Comparison of ENCODE assay signal across 13 mouse cellular contexts in genomic region chr16:5029847-5030246, GRCm38 (mm10). TPM values are rescaled to one million over a fixed set of nuclear protein-coding genes. Genes with fewer than 3 reads are reported as not detected.
DNase-seq lines count a peak whose midpoint lies in the region; ATAC-seq and TF ChIP-seq lines count a peak whose summit lies in the region.
"Had no signal": no experiment of that assay in that cellular context is flagged by ENCODE, and none has a peak within 500 bp of the region (broad histone marks: within the 10 kb centered on the region; RNA-seq: fewer than 3 reads in every experiment).

No protein-coding gene starts in this region.

- H3K9me3 ChIP-seq in midbrain, embryonic 14.5 days (ENCODE audit: control insufficient read depth, low read length): no peaks in the 10 kb centered on the region
- no peaks in the 10 kb centered on the region for H3K9me3 ChIP-seq in midbrain, postnatal 0 days (ENCODE audit: low read length)
- H3K9me3 ChIP-seq in limb, embryonic 10.5 days (replicated peaks): no peaks in the 10 kb centered on the region
- H3K9me3 ChIP-seq: embryonic facial prominence, embryonic 13.5 days; limb, embryonic 12.5 days; midbrain, embryonic 15.5 days had no signal

- peak; percentile 21 for DNase-seq in midbrain, embryonic 14.5 days
- no peak for DNase-seq in midbrain, postnatal 0 days (ENCODE audit: low spot score)
- no peak for DNase-seq in left cerebral cortex, adult 8-10 months (ENCODE audit: low spot score in 2 of 2)
- DNase-seq in limb, embryonic 10.5 days (ENCODE audit: low spot score): no peak
- DNase-seq in right cerebral cortex, postnatal 4 days: no peak
- DNase-seq: cerebellum, adult 2 months had no signal

- no peaks in the 10 kb centered on the region for H3K4me1 ChIP-seq in midbrain, embryonic 14.5 days (ENCODE audit: control insufficient read depth, insufficient read depth, low read length)
- no peaks in the 10 kb centered on the region for H3K4me1 ChIP-seq in midbrain, postnatal 0 days (ENCODE audit: insufficient read depth, low read length)
- H3K4me1 ChIP-seq in limb, embryonic 10.5 days: no peaks in the 10 kb centered on the region
- H3K4me1 ChIP-seq: embryonic facial prominence, embryonic 13.5 days; limb, embryonic 12.5 days; midbrain, embryonic 15.5 days had no signal

- peaks cover 100% of the 10 kb centered on the region for H3K36me3 ChIP-seq in midbrain, embryonic 14.5 days (ENCODE audit: control insufficient read depth, insufficient read depth, low read length)
- peaks cover 84% of the 10 kb centered on the region for H3K36me3 ChIP-seq in midbrain, postnatal 0 days (ENCODE audit: insufficient read depth, low read length)
- H3K36me3 ChIP-seq in limb, embryonic 10.5 days: peaks cover 100% of the 10 kb centered on the region

- TF ChIP-seq CTCF in midbrain, postnatal 0 days (IDR thresholded peaks at IDR 0.05): no peak

- H3K27ac ChIP-seq in midbrain, embryonic 14.5 days (replicated peaks; ENCODE audit: low read depth, low read length): no peak overlapping the region
- no peak overlapping the region for H3K27ac ChIP-seq in midbrain, postnatal 0 days (ENCODE audit: low read depth, low read length)
- no peak overlapping the region for H3K27ac ChIP-seq in limb, embryonic 10.5 days
- H3K27ac ChIP-seq: embryonic facial prominence, embryonic 13.5 days; limb, embryonic 12.5 days; midbrain, embryonic 15.5 days had no signal

- H3K27me3 ChIP-seq in midbrain, embryonic 14.5 days (ENCODE audit: control insufficient read depth, insufficient read depth, low read length): no peaks in the 10 kb centered on the region
- H3K27me3 ChIP-seq in midbrain, postnatal 0 days (ENCODE audit: insufficient read depth, low read length): no peaks in the 10 kb centered on the region
- no peaks in the 10 kb centered on the region for H3K27me3 ChIP-seq in limb, embryonic 10.5 days (ENCODE audit: low read depth, poor library complexity, severe bottlenecking)
- H3K27me3 ChIP-seq: embryonic facial prominence, embryonic 13.5 days; limb, embryonic 12.5 days; midbrain, embryonic 15.5 days had no signal

- no peak overlapping the region for H3K9ac ChIP-seq in midbrain, embryonic 14.5 days (replicated peaks; ENCODE audit: low read length)
- H3K9ac ChIP-seq in midbrain, postnatal 0 days (replicated peaks; ENCODE audit: low read length, poor library complexity, severe bottlenecking): no peak overlapping the region
- H3K9ac ChIP-seq: embryonic facial prominence, embryonic 13.5 days; limb, embryonic 12.5 days; midbrain, embryonic 15.5 days had no signal

- no peak for ATAC-seq in midbrain, embryonic 14.5 days (ENCODE audit: low FRiP score, low TSS enrichment)
- no peak for ATAC-seq in midbrain, postnatal 0 days (ENCODE audit: low FRiP score)
- peak; percentile 48; the same call in 1 of the 2 replicates for ATAC-seq in erythroblast, adult 5-6 weeks (replicated peaks; ENCODE audit: low FRiP score, poor library complexity, severe bottlenecking)
- ATAC-seq in megakaryocyte, adult 5-6 weeks (ENCODE audit: poor library complexity, severe bottlenecking): peak; percentile 100
- ATAC-seq: midbrain, embryonic 15.5 days had no signal

- H3K4me2 ChIP-seq in midbrain, embryonic 14.5 days (ENCODE audit: low read length): no peak overlapping the region
- H3K4me2 ChIP-seq in midbrain, postnatal 0 days (ENCODE audit: low read depth, low read length, poor library complexity, severe bottlenecking): no peak overlapping the region
- H3K4me2 ChIP-seq: embryonic facial prominence, embryonic 13.5 days; heart, embryonic 11.5 days; limb, embryonic 12.5 days; midbrain, embryonic 15.5 days had no signal

- no peak overlapping the region for H3K4me3 ChIP-seq in midbrain, embryonic 14.5 days (replicated peaks; ENCODE audit: low read depth, low read length)
- no peak overlapping the region for H3K4me3 ChIP-seq in midbrain, postnatal 0 days (ENCODE audit: low read depth, low read length)
- no peak overlapping the region for H3K4me3 ChIP-seq in limb, embryonic 10.5 days
- H3K4me3 ChIP-seq: embryonic facial prominence, embryonic 13.5 days; limb, embryonic 12.5 days; midbrain, embryonic 15.5 days had no signal

- WGBS in midbrain, embryonic 14.5 days: 66% methylated on average over 2 of the region's 2 CpGs
- WGBS in midbrain, postnatal 0 days: 53% methylated on average over 2 of the region's 2 CpGs
- WGBS in limb, embryonic 10.5 days: 75% methylated on average over 2 of the region's 2 CpGs

RNA-seq across cellular contexts. Expression of gene Rogdi, which starts 16.5 kb away (rescaled TPM):
- polyA plus RNA-seq in midbrain, embryonic 14.5 days (2014; fragmentation: Nextera tagmentation; extraction: Ambion mirVana): 132 and 161 TPM in 2 replicates
- total RNA-seq in midbrain, postnatal 0 days (2014; rRNA removed): 115 and 121 TPM in 2 replicates
- polyA plus RNA-seq in midbrain, postnatal 0 days (2015; fragmentation: Nextera tagmentation; extraction: Ambion mirVana): 165 and 175 TPM in 2 replicates
- 35.3 and 39.2 TPM in 2 replicates for total RNA-seq in erythroblast, adult 5-6 weeks (2015; ENCODE audit: low replicate concordance)
- total RNA-seq in erythroblast, adult 5-6 weeks (2017; ENCODE audit: low replicate concordance): 6.8 and 9.5 TPM in 2 replicates
- total RNA-seq in megakaryocyte, adult 5-6 weeks (2015): 75.8 and 80.5 TPM in 2 replicates
- 28.1 and 38.9 TPM in 2 replicates for total RNA-seq in megakaryocyte, adult 5-6 weeks (2017)
- total RNA-seq in left cerebral cortex, adult 8-10 months (2022): 100 to 1,000 TPM; 160 to 204 (median 189) TPM
- 56.9 and 70.7 TPM in 2 replicates for polyA plus RNA-seq in limb, embryonic 10.5 days (2016; fragmentation: Nextera tagmentation; extraction: Ambion mirVana)

RNA-seq across cellular contexts. Expression of gene Glyr1, which starts 19.8 kb away (rescaled TPM):
- 123 and 147 TPM in 2 replicates for polyA plus RNA-seq in midbrain, embryonic 14.5 days (2014; fragmentation: Nextera tagmentation; extraction: Ambion mirVana)
- 176 and 179 TPM in 2 replicates for total RNA-seq in midbrain, postnatal 0 days (2014; rRNA removed)
- polyA plus RNA-seq in midbrain, postnatal 0 days (2015; fragmentation: Nextera tagmentation; extraction: Ambion mirVana): 146 and 149 TPM in 2 replicates
- total RNA-seq in erythroblast, adult 5-6 weeks (2015; ENCODE audit: low replicate concordance): 29.0 and 43.9 TPM in 2 replicates
- total RNA-seq in erythroblast, adult 5-6 weeks (2017; ENCODE audit: low replicate concordance): 42.1 and 57.2 TPM in 2 replicates
- 66.7 and 69.8 TPM in 2 replicates for total RNA-seq in megakaryocyte, adult 5-6 weeks (2015)
- total RNA-seq in megakaryocyte, adult 5-6 weeks (2017): 100 and 112 TPM in 2 replicates
- 100 to 1,000 TPM; 139 to 152 (median 147) TPM for total RNA-seq in left cerebral cortex, adult 8-10 months (2022)
- polyA plus RNA-seq in limb, embryonic 10.5 days (2016; fragmentation: Nextera tagmentation; extraction: Ambion mirVana): 191 and 204 TPM in 2 replicates

RNA-seq across cellular contexts. Expression of gene Ubn1, which starts 20.0 kb away (rescaled TPM):
- 15.7 and 19.8 TPM in 2 replicates for polyA plus RNA-seq in midbrain, embryonic 14.5 days (2014; fragmentation: Nextera tagmentation; extraction: Ambion mirVana)
- total RNA-seq in midbrain, postnatal 0 days (2014; rRNA removed): 28.4 and 28.9 TPM in 2 replicates
- 5.8 and 7.0 TPM in 2 replicates for polyA plus RNA-seq in midbrain, postnatal 0 days (2015; fragmentation: Nextera tagmentation; extraction: Ambion mirVana)
- total RNA-seq in erythroblast, adult 5-6 weeks (2015; ENCODE audit: low replicate concordance): 16.1 and 19.6 TPM in 2 replicates
- 23.6 and 31.4 TPM in 2 replicates for total RNA-seq in erythroblast, adult 5-6 weeks (2017; ENCODE audit: low replicate concordance)
- 25.7 and 28.0 TPM in 2 replicates for total RNA-seq in megakaryocyte, adult 5-6 weeks (2015)
- 39.5 and 52.6 TPM in 2 replicates for total RNA-seq in megakaryocyte, adult 5-6 weeks (2017)
- total RNA-seq in left cerebral cortex, adult 8-10 months (2022): 10 to 100 TPM; 36.4 to 42.8 (median 40.3) TPM
- polyA plus RNA-seq in limb, embryonic 10.5 days (2016; fragmentation: Nextera tagmentation; extraction: Ambion mirVana): 19.1 and 22.7 TPM in 2 replicates

RNA-seq across cellular contexts. Expression of gene Smim22, which starts 22.8 kb away (rescaled TPM):
- not detected in 2 replicates for polyA plus RNA-seq in midbrain, embryonic 14.5 days (2014; fragmentation: Nextera tagmentation; extraction: Ambion mirVana)
- total RNA-seq in midbrain, postnatal 0 days (2014; rRNA removed): not detected in 2 replicates
- polyA plus RNA-seq in midbrain, postnatal 0 days (2015; fragmentation: Nextera tagmentation; extraction: Ambion mirVana): 1.1 TPM in 1 of 2 replicates, not detected in the other
- total RNA-seq in erythroblast, adult 5-6 weeks (2015; ENCODE audit: low replicate concordance): not detected in 2 replicates
- not detected in 2 replicates for total RNA-seq in erythroblast, adult 5-6 weeks (2017; ENCODE audit: low replicate concordance)
- total RNA-seq in megakaryocyte, adult 5-6 weeks (2015): not detected in 2 replicates
- total RNA-seq in megakaryocyte, adult 5-6 weeks (2017): not detected in 2 replicates
- not detected for total RNA-seq in left cerebral cortex, adult 8-10 months (2022)
- 1.6 and 2.2 TPM in 2 replicates for polyA plus RNA-seq in limb, embryonic 10.5 days (2016; fragmentation: Nextera tagmentation; extraction: Ambion mirVana)

RNA-seq across cellular contexts. Expression of gene Sept12, which starts 32.2 kb away (rescaled TPM):
- not detected in 2 replicates for polyA plus RNA-seq in midbrain, embryonic 14.5 days (2014; fragmentation: Nextera tagmentation; extraction: Ambion mirVana)
- total RNA-seq in midbrain, postnatal 0 days (2014; rRNA removed): not detected in 2 replicates
- not detected in 2 replicates for polyA plus RNA-seq in midbrain, postnatal 0 days (2015; fragmentation: Nextera tagmentation; extraction: Ambion mirVana)
- total RNA-seq in erythroblast, adult 5-6 weeks (2015; ENCODE audit: low replicate concordance): not detected in 2 replicates
- total RNA-seq in erythroblast, adult 5-6 weeks (2017; ENCODE audit: low replicate concordance): not detected in 2 replicates
- total RNA-seq in megakaryocyte, adult 5-6 weeks (2015): not detected in 2 replicates
- total RNA-seq in megakaryocyte, adult 5-6 weeks (2017): not detected in 2 replicates
- not detected for total RNA-seq in left cerebral cortex, adult 8-10 months (2022)
- polyA plus RNA-seq in limb, embryonic 10.5 days (2016; fragmentation: Nextera tagmentation; extraction: Ambion mirVana): not detected in 2 replicates
- polyA plus RNA-seq: cerebellum, adult 2 months; embryonic facial prominence, embryonic 13.5 days; frontal cortex, adult 2 months; heart, embryonic 11.5 days; midbrain, embryonic 15.5 days had no signal

Comparison
In these comparisons a context has a peak if more than half of its experiments do, and no peak if none do; other contexts are left out.
1. ATAC-seq: peak in erythroblast, adult 5-6 weeks (single experiment) and megakaryocyte, adult 5-6 weeks (single experiment); none in midbrain, embryonic 14.5 days (single experiment) and midbrain, postnatal 0 days (single experiment).